Mouse (Mus musculus): ENCODE measurements around the gene Akt1s1. TPM values are rescaled to one million over a fixed set of nuclear protein-coding genes. Genes with fewer than 3 reads are reported as not detected.

Akt1s1 gene
- 141 and 160 TPM in 2 replicates for polyA plus RNA-seq (2012; rRNA removed)

DNA sequence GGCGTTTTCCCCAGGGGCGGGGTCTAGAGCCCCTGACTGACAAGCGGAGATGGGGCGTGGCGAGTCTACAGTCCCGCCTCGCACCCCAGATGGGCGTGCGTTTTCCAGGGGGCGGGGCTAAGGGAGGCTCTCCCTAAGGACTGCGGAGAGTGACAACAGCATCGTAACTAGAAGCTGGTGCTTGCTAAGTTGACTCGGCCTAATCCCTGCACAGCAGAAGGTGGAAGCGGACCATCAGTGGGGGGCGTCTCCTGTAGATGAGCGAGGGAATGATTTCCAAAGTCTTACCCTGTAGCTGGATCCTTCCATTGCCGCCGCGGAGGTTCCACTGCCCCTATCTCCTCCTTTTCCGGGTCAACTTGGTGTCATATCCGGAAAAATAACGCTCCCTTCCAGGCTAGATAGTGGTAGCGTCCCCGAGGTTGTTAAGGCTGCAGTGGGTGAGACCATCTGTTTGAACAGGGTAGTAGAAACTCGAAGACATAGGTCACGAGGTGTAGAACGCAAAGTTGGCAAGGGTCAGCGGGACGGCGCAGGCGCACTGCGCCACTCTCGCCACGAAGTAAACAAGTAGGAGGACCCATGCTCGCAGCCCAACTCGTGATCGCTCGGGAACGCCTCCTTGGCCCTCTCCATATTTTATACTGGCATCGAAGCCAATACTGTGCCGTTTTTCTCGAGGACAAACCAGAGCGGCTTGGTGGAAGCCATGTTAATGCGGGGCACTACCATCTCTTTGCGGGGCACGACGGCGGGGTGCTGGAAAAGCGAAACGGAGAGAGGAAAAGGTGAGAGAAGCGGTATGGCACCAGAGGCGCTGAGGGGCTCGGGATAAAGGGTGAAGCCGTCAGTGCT lies at the start of gene Akt1s1, which contains the start of gene Tbc1d17:
Akt1s1 (plus strand) TSS at position 431 of the 855 bp plus-strand sequence.
Tbc1d17 (minus strand) TSS at position 519 of the 855 bp plus-strand sequence.
- TF ChIP-seq CTCF (IDR thresholded peaks at IDR 0.05; ENCODE audit: borderline replicate concordance, extremely low read depth, insufficient read depth, insufficient read length) (no peak), POLR2A (IDR thresholded peaks at IDR 0.05; ENCODE audit: borderline replicate concordance, extremely low read depth, insufficient read depth, insufficient read length, poor library complexity, severe bottlenecking) (peak; percentile 64; the same call in 1 of the 2 replicates)
- DNase-seq (ENCODE audit: low read depth) = peak; percentile 100

DNA sequence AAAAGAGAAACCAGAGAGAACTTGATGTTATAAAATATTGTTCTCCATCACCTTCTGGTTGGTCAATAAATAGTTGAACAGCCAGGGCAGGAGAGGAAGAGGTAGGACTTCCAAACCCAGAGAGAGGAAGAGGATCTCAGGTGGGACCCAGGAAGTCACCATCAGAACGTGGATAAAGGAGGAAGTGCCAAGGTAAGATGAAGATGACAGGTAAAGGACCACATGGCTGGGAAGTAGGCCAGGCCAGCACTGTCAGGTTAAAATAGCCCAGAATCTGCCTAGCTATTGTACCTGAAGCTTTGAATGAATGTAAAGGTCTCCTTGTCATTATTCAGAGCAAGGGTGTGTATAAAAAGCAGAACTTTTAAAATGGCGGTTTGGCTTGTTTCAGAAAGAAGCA lies 39.9 kb upstream of the Akt1s1 start:
- no peak for TF ChIP-seq CTCF (IDR thresholded peaks at IDR 0.05; ENCODE audit: borderline replicate concordance, extremely low read depth, insufficient read depth, insufficient read length)
- TF ChIP-seq POLR2A (IDR thresholded peaks at IDR 0.05; ENCODE audit: borderline replicate concordance, extremely low read depth, insufficient read depth, insufficient read length, poor library complexity, severe bottlenecking) = no peak
- DNase-seq (ENCODE audit: low read depth) = no peak

DNA sequence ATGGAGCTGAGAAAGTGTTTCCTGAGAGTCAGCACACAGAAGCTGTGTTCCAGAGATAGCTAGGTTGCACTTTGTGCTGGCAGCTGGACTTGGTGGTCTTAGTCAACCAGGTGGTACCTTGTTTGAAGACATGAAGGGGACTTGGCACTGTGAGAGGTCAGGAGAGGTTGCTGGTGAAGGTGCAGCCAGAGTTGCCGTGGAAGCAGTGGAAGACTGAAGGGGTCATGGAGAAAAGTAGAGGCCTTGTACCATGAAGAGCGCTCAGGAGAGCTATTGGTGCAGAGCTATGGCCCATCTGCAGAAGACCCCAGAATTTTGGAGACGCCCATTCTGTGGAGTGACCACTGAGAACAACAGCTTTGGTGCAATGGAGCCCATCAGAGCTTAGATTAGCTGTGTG lies 39.3 kb upstream of the Akt1s1 start:
- TF ChIP-seq CTCF (IDR thresholded peaks at IDR 0.05; ENCODE audit: borderline replicate concordance, extremely low read depth, insufficient read depth, insufficient read length) (no peak), POLR2A (IDR thresholded peaks at IDR 0.05; ENCODE audit: borderline replicate concordance, extremely low read depth, insufficient read depth, insufficient read length, poor library complexity, severe bottlenecking) (no peak)
- no peak for DNase-seq (ENCODE audit: low read depth)

DNA sequence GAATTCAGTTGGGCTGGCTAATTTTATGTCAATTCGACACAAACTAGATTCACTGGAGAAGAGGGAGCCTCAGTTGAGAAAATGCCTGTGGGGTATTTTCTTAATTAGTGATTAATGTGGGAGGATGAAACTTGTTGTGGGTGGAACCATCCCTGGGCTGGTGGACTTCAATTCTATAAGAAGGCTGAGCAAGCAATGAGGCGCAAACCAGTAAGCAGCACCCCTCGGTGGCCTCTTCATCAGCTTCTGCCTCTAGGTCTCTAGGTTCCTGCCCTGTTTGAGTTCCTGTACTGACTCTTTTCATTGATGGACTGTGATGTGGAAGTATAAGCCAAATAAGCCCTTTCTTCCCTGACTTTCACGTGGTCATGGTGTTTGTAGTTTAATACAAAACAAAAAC lies 38.4 kb upstream of the Akt1s1 start:
- no peak for DNase-seq (ENCODE audit: low read depth)

GRCm38 (mm10) chr7:44810819-44811557 lies 37.8 kb upstream of the Akt1s1 start:
- DNase-seq (ENCODE audit: low read depth) = no peak
- no peak for TF ChIP-seq POLR2A (IDR thresholded peaks at IDR 0.05; ENCODE audit: borderline replicate concordance, extremely low read depth, insufficient read depth, insufficient read length, poor library complexity, severe bottlenecking)
- no peak for TF ChIP-seq CTCF (IDR thresholded peaks at IDR 0.05; ENCODE audit: borderline replicate concordance, extremely low read depth, insufficient read depth, insufficient read length)

More for the DNA sequence above, 38.4 kb upstream of the Akt1s1 start:
- TF ChIP-seq CTCF (IDR thresholded peaks at IDR 0.05; ENCODE audit: borderline replicate concordance, extremely low read depth, insufficient read depth, insufficient read length) (no peak), POLR2A (IDR thresholded peaks at IDR 0.05; ENCODE audit: borderline replicate concordance, extremely low read depth, insufficient read depth, insufficient read length, poor library complexity, severe bottlenecking) (no peak)

DNA sequence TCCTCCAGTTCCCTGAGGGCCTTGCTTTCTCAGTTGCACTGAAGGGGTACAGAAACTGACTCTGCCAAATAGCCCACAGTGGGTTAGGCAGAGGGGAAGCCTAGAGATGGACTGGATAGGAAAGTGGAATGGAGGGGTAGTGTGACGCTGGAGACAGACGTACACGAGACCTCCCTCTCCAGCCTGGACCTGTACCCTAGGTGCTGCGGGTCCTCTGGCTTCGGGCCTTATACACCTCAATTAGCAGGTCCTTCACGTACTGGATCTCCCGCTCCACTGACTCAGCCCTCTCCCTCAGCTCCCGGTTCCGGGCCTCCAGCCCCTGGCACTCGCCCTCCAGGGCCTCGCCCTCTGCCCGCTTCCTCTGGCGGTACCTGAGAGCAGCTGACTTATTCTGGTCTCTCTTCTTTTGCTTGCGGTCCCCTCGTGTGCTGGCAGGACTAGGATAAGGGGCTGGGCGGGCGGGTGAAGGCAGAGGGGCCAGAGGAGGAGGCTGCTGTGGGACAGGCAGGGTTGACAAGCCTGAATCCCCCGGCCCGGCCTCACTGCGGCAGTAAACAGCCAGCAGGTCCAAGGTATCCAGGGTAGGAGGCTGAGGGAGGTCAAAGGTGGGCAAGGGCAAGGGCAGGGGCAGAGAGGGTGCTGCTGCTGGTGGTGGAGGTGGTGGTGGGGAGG lies 36.0 kb upstream of the Akt1s1 start:
- no peak for DNase-seq (ENCODE audit: low read depth)
- TF ChIP-seq POLR2A (IDR thresholded peaks at IDR 0.05; ENCODE audit: borderline replicate concordance, extremely low read depth, insufficient read depth, insufficient read length, poor library complexity, severe bottlenecking) = no peak
- no peak for TF ChIP-seq CTCF (IDR thresholded peaks at IDR 0.05; ENCODE audit: borderline replicate concordance, extremely low read depth, insufficient read depth, insufficient read length)

- no peak for DNase-seq (ENCODE audit: low read depth)
- no peak for TF ChIP-seq CTCF (IDR thresholded peaks at IDR 0.05; ENCODE audit: borderline replicate concordance, extremely low read depth, insufficient read depth, insufficient read length)
- TF ChIP-seq POLR2A (IDR thresholded peaks at IDR 0.05; ENCODE audit: borderline replicate concordance, extremely low read depth, insufficient read depth, insufficient read length, poor library complexity, severe bottlenecking) = no peak
Observed at GRCm38 (mm10) chr7:44813985-44814384, 34.8 kb upstream of the Akt1s1 start.

- DNase-seq (ENCODE audit: low read depth) = no peak
- no peak for TF ChIP-seq CTCF (IDR thresholded peaks at IDR 0.05; ENCODE audit: borderline replicate concordance, extremely low read depth, insufficient read depth, insufficient read length)
- TF ChIP-seq POLR2A (IDR thresholded peaks at IDR 0.05; ENCODE audit: borderline replicate concordance, extremely low read depth, insufficient read depth, insufficient read length, poor library complexity, severe bottlenecking) = no peak
Observed at GRCm38 (mm10) chr7:44814423-44814822, 34.4 kb upstream of the Akt1s1 start.

GRCm38 (mm10) chr7:44814952-44815553 lies 33.7 kb upstream of the Akt1s1 start:
- no peak for TF ChIP-seq POLR2A (IDR thresholded peaks at IDR 0.05; ENCODE audit: borderline replicate concordance, extremely low read depth, insufficient read depth, insufficient read length, poor library complexity, severe bottlenecking)
- TF ChIP-seq CTCF (IDR thresholded peaks at IDR 0.05; ENCODE audit: borderline replicate concordance, extremely low read depth, insufficient read depth, insufficient read length) = no peak

DNA sequence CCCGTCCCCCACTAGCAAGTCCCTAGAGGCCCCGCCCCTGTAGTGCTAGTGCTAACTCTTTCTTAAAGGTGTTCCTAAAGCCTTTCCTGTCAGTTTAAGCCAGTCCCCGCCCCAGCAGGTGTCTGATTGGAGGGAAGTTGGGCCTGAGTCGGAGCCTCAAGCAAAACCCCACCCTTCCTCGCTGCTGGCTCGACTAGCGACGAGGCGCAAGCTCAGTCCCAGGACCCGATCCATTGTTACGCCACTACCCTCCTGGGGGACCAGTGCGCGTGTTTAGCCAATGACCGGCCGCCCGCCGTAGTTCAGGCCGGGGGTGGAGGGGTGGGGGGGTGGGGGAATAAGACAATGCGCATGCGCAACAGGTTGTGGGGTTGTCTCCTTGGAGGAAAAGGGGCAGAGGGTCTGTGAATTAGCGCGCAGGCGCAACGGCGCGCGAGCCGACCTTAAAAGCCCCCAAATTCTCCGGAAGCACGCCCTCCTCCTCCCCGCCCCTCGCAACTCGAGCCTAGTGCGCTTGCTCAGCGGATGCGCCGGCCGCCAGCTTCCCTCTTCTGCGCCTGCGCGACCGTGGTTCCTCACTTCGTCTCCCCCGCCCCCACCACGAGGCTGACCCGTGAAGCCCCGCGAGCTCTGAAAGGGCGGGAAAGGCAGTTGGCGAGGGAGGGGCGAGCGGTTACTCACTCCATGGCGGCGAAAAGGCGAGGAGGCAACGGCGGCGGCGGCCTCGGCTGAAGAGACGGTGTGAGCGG lies 32.9 kb upstream of the Akt1s1 start, which contains the start of the genes Nup62 and Il4i1:
Nup62 (plus strand) TSS at position 368 of the 749 bp plus-strand sequence.
Il4i1 (plus strand) TSS at position 667 of the 749 bp plus-strand sequence.
- TF ChIP-seq CTCF (IDR thresholded peaks at IDR 0.05; ENCODE audit: borderline replicate concordance, extremely low read depth, insufficient read depth, insufficient read length) (peak; percentile 8; the same call in 1 of the 2 replicates), POLR2A (IDR thresholded peaks at IDR 0.05; ENCODE audit: borderline replicate concordance, extremely low read depth, insufficient read depth, insufficient read length, poor library complexity, severe bottlenecking) (peak; percentile 21; the same call in 1 of the 2 replicates)

More at GRCm38 (mm10) chr7:44814952-44815553, 33.7 kb upstream of the Akt1s1 start:
- no peak for DNase-seq (ENCODE audit: low read depth)

More for the DNA sequence above, 32.9 kb upstream of the Akt1s1 start, which contains the start of the genes Nup62 and Il4i1:
- peak; percentile 100 for DNase-seq (ENCODE audit: low read depth)

All from brain, embryonic 14.5 days (tissue).